Mouse (Mus musculus): ENCODE data around the gene Gm2004. TPM values are rescaled to one million over a fixed set of nuclear protein-coding genes. Genes with fewer than 3 reads are reported as not detected.
"Not testable (repeated sequence)": the region's sequence is repeated elsewhere in the genome, so short reads cannot be mapped to it uniquely, and the experiment has no call there.

Gm2004 gene
- total RNA-seq (2021): 1 to 10 TPM; 4.3 to 4.4 TPM
- long read RNA-seq, experiment 1, partial matches to known transcripts: 13 of 18 reads
- long read RNA-seq, experiment 1, other reads (novel, unspliced or antisense): 4 of 18 reads
- long read RNA-seq, experiment 2, partial matches to known transcripts: 30 of 37 reads
- long read RNA-seq, experiment 2, other reads (novel, unspliced or antisense): 6 of 37 reads

DNA sequence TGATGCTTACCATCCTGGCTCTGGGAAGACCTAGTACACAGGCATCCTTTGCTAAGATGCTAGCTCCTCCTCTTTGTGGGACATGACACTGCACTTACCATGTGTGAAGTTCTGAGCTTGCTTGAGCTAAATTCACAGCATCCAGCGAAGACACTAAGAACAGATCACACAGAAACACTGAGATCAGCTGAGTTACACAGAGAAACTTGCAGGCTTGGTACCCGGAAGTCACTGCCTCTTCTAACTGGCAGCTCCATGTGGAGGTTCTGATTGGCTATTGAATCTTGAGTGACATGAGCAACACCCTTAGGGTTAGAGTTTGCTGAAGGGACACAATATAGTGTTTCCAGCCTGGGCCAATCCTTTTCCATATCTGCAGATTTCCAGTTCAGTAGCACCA lies at the start of gene Gm2004:
Gene Gm2004, minus strand, starts transcription at position 101 of the 400 bp plus-strand sequence.
- not testable (repeated sequence) for DNase-seq (ENCODE audit: low spot score in 2 of 2)

Other genes with a start within 250 kb of the Gm2004 start
- gene Zfp966, start 218.7 kb downstream of the Gm2004 start, total RNA-seq (2021): 1 to 10 TPM; 4.7 to 6.1 TPM
- gene Gm2026, start 184.5 kb downstream of the Gm2004 start, total RNA-seq (2021): 10 to 100 TPM; 51.0 to 52.0 TPM
- gene 2210418O10Rik, start 76.7 kb upstream of the Gm2004 start, total RNA-seq (2021): 1 to 10 TPM; 4.5 to 5.9 TPM
- gene Gm11009, start 169.7 kb upstream of the Gm2004 start, total RNA-seq (2021): not detected